Mouse (Mus musculus): ENCODE results near the gene Ccr7.
A peak's percentile ranks its signal among the peaks of the same experiment; 100 is the strongest.

The Ccr7 gene

DNA sequence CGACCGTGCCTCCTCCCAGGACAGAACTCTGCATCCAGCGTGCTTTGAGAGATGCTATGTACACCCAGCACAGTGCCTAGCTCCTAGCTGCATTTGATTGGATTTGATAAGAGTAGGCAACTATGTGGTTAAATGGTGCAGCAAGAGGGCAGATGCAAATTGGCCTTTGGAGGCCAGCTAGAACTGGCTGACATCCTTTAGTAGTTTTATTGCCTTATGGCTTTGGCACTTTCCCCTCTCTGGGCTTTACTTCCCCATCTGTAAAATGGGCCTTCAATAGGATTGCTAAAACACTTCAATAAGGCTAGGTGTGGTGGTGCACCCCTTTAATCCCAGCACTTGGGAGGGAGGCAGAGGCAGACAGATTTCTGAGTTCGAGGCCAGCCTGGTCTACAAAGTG, 17.9 kb downstream of the Ccr7 start:
- no peak for DNase-seq

DNA sequence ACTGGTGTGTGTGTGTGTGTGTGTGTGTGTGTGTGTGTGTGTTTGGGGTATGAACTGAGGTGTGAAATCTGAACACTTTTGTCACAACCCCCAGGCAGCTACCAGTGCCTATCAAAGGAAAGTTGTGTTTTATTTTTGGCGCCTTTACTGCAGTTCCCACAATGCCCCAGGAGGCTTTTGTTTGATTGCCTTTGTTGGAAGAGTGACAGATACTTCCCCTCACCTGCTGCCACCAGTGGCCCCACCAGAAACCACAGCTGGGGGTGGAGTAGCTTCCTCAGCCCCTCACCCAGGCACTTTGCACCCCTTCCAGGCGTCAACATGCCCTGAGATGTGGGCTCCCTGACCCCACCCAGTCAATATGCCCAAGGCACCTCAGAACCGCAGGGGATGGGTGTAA, 18.5 kb downstream of the Ccr7 start:
- no peak for DNase-seq

DNA sequence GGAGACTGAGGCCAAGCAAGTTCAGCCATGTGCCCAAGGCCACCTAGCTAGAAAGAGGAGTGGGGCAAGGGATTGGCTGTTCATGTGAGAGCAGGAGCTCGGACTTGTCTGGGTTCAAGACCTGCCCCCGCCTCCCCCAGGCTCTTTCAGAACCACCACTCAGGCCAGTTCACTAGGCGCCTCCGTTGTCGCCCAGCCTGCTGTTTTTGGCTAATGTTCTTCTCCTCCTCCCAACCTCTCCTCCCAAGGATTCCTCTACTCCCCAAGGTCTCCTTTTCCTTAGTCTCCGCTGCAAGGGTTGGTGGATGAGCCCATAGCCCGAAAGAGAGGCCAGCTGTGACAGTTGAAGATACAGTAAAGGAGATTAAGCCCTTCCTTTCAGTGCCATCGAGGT, 19.8 kb downstream of the Ccr7 start:
- DNase-seq, result no peak

DNA sequence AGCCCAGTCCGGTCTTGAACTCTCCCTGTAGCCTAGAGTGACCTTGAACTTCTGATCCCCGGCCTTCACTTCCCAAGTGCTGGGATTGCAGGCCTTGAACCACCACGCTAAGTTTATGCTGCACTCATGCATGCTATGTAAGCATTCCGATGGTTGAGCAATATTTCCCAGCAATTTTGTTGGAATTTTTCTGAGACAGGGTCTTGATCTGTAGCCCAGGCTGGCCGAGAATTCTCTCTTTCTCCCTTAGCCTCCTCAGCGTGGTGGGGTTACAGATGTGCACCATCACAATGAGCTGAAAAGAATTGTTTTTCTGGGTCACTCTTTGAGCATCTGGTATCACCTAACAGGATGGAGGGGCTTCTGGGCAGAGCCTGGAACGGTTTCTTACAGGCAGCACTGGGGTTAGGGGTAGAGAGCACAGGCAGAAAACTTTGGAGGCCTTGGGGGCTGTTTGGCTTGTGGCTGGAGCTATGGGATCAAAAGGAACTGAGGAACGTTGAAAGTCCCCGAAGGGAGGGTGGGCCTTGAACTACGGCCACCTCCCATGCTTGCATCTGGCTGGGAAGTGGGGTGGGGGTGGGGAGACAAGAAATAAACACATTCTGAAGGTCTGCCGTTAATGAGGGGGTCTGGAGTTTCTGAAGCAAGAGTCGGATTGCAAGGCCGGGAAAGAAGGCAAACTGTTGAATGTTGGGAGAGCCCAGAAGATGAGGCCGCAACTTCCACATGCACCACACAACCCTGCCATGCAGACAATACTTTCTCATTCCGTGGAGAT, 20.4 kb downstream of the Ccr7 start:
- DNase-seq, result no peak

DNA sequence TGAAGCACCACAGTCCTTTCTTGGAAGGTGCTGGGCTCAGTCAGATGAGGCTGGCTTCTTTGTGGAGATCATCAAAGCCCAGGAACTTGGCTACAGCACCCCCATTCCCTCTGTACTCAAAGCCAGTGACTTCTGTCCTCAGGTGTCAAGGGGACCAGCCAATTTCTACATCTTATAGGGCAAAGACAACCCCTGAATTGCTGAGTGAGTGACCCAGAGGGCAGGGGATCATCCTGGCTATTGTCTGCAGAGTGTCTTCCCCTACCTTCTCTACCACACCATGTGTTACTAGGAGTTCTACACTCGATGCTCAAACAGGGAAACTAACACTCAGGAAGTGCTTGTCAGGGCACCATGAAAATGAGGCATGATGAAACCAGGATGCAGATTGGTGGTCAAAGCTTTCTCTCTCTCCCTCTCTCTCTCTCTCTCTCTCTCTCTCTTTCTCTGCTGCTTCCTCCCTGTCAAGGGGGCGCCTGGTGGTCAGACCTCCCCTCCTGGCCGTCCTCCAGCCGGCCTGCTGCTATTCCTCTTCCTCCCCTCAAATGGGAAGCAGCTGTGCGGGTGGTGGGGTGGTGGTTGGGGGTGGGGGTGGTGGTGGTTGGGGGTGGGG, 21.5 kb downstream of the Ccr7 start:
- no peak for DNase-seq

DNA sequence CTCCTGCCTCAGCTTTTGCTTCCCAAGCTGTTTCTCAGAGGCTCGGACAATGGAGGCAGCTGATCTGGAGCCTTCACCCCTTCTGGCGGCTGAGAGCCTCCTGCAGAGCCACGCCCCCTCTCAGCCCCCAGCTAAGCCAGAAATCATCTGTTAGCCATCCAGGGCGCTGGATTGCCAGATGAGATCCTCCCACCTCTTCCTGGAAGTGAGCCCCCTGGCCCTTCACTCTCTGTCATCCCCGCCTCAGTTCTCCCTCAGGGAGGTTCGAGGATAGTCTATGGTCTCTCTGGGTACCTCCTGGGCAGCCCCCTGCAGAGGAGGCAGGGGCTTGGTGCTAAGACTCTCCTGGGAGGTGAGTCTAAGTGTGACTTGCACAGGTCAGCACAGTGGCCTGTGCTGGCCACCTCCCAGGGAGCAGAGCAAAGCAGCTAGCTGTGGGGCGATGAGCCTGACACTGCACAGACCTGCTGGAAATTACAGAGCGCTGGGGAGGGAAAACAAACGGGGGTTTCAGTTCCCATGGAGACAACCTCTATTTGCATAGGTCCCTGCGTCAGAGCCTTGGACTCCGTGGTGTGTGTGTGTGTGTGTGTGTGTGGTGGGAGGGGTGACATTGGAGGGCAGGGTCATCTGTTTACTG, 22.7 kb downstream of the Ccr7 start:
- no peak for DNase-seq

DNA sequence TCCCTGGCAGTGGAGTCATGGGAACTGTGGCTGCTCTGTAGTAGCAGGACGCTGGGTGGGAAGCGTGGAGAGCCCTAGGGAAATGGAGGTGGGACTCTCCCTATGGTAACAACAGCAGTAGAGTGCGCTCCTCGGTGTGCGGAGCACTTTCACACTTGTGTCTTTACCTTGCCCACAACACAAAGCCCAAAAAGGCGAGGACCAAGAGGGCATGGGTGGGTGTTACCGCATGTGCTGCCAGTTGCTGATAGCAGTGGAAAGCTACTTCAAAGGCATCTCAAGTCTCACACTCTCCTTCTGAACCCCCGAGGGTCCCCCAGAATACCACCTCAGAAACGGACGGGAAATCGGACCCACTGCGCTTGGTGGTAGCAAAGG, 23.4 kb downstream of the Ccr7 start:
- no peak for DNase-seq

DNA sequence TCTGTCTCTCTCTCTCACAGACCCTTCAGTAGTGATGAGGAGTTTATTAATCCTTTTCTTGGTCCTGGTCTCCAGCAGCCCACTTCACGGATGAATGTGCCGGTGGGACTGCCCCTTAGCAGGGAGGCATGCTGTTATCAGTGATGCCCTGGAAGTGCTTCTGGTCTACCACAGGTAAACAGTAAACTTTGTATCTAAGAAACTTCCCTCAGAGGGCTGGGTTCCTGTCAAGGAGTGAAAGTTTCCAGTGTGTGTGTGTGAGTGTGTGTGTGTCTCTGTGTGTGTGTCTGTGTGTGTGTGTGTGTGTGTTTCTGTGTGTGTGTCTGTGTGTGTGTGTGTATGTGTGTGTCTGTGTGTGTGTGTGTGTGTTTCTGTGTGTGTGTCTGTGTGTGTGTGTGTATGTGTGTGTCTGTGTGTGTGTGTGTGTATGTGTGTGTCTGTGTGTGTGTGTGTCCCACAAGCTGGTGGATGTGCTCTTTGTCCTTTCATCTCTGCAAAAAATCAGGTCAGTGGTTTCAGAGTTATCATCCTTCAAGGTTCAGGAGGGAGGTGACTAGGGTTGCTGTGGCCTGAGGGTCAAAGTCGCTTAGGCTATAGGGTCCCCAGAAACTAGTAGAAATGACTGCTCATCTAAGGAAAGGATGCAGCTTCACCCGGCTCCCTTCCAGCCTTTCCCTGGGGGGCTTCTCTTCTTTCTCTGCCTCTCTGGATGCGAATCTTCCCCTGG, 24.0 kb downstream of the Ccr7 start:
- no peak for DNase-seq

DNA sequence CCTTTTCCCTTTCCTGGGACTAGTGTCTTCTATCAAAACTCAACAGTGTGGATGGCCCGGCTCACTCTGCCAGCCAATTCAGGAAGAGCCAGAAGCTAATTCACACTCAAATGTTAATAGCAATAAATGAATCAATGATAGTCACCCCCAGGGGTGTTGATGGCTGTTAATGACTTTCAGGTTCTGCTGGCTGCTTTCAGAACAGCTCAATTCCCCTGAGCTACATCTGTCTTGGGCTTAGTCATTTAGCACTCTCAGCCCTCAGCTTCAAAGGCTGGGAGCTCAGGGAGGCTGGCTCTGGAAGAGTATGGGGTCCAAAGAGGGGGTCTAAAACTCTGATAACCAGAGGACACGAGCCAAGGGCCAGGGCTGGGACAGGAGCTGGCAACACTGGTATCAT, 25.6 kb downstream of the Ccr7 start:
- no peak for DNase-seq

DNA sequence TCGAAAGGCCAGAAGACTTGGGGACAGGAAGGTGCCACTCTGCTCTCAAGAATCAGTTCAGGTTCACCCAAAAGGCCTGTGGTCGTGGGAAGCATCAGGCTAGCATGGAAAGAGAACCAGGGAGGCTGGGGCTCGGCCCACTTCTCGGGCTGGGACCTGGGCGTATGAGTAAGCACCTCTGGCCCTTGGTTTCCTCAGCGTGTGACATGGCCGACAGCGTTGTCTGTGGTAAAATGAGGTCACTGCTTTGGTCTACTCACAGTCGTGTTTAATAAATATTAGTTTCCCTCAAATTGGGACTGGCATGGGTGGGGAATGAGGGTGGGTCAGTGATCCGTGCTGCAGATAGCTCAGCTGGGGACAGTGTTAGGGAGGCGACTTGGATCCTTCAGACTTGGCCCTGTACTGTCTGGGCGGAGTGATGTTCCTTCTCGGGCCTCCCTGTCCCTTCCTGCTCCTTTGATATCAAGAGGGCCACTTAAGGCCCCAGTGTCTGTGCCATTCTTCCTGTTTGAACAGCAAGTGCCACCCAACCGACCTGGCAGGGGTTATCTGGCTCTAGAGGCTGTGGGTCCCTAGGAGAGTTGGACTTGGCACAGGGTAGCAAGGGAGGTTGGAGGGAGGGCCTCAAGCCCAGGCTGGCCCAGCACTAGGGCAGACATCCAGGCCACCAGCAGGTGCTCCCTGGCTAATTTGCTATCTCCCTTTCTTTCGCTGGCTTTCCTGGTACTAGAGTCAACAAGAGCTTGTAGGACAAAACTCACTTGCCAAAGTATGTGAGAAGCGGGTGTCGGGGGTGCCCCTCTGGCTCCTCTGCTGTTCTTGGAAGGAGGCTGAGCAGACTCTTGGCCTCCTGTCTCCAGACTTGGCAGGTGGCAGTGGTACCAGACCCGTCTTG, 26.8 kb downstream of the Ccr7 start:
- peak; percentile 10 for DNase-seq

DNA sequence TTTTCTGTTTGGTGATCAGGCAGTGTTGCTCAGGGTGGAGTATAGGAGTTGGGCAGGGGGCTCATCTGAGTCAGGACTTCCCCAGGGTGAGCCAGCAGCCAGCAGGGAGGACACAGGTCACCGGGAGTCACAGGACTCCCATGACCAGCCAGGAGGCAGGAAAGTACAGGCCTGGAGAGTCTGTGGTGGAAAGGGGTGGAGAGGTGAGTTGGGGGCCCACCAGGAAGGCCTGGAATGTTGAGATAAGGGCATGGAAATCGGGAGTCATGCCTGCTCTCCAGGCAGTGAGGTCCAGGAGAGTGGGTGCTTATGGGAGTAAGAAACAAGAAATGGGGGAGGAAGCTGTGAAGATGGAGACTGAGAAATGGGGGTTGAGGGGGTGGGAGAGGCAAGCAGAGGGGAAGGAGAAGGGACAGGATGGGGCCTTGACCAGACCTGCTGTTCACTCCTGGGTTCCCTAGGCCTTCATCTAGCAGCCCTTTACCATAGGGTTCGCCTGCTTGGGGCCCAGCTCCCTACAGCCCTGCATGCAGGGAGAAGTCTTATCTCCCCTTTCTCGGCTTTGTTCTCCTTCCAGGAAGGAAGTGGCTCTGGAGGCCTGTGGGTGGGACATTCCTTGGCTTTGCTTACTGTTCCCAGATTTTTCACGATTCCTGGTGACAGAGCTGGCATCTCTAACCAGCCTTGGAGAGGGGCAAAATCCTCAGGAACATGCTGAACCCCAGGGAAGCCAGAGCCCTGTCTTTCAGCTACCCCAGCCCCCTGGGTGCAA, 28.2 kb downstream of the Ccr7 start:
- no peak for DNase-seq

DNA sequence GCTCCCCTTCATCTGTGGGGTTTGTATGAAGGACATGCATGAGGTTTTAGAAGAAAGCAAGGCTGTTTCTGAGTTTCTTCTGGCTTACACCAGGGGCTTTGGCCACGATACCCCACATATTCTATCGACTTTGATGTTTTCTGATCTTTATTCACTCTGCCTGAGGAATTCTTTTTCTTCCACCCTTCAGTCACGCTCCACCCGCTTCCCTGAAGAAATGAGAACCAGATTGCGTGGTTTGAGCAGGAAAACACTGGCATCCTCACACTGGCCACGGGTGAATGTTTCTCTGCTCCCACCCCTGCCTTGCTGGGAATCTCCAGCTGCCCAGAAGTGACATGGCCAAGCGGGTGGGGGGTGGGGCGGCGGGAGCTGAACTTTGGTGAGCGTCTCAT, 30.2 kb downstream of the Ccr7 start:
- no peak for DNase-seq

DNA sequence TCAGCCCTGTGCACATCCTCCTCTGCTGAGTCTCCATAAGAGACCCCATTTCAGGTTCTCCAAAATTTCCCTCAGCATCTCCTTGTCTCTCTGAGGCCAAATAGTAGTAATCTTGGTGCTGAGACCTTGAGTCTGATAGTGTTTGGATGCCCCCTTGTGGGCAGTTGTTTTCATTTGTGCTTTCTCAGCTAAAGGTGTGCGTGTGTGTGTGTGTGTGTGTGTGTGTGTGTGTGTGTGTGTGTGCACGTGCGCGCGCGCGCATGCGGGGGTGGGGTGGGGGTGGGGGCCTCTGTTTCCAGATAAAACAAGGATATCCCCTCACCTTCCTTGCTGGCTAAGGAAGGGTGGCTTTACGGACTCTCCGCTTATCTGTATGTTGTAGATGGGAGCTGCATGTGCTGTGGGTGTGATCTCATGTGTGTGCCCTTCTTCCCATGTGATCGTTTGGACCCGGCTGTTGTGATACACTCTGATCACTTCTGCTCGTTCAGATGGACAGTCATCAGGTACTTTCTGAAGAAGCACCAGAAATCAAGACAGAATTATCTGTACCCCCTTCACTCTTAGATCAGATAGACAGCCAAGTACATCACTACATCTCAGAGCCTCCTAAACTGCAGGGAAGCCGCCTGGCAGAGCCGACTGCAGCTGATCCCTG, 30.8 kb downstream of the Ccr7 start:
- DNase-seq, result no peak

DNA sequence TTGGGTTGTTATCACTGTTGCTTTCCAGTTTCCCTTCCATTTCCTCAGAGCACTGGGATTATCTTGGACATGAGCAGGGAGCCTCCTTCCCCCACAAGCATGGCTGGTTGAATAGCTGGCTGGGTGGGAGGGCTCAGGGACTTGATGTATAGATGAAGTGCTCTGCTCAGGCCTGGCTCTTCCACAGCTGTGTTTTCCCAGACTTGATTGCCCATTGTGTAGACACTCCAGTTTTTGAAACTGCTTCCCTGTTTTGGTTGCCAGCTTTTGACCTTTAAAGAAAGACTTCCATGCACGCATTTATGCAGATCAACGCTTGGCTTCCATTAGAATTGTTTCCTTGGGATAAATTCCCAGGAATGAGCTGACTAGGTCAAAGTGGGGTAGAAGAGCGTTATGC, 32.2 kb downstream of the Ccr7 start:
- DNase-seq, result no peak

DNA sequence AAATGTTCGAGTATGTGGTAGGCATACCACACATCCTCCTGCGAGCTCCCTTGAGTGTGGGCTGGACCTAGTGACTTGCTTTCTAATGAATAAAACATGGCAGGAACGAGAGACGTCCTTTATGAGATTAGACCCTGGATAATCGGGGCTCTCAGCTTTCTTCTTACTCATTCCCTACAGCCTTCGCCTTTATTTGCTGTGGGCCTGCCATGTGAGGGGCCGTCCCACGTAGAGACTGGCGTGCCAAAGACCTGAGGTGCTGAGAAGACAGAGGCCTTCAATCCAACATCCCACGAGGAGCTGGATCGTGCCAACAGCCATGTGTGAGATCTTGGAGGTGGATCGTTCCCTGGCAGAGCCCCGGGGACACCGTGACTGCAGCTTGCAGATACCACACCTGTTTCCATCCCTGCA, 33.7 kb downstream of the Ccr7 start:
- no peak for DNase-seq

DNA sequence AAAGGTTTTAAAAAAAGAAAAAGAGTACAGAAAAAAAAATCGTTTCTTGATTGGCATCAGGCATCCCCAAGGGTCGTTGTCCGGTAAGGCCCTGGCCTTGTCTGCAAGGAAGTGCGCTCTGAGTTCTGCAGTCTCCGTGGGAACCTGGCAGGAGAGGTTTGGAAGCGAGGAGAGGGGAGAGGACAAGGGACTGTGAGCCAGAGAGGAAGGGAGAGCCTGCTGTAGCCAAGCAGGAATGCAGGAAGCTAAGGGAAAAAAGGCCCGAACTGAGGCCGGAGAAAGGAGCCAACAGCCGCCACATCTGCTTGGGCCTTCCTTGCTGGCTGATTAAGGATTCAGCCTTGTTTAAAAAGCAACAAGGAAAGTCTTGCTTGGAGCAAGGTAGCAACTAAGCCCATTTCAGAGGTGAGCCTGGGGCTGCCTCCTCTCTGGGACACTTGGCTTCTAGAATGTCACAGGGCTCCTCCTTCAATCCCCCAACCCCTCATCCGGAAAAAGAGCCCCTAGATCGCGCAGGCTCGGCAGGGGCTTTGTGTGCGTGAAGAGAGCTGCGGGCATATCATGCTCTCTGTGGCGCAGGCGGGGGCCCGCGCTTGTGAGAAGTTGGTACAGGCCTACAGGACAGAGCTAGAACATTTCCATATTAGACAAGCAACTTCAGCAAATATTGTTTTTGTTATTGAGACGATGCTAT, 34.2 kb downstream of the Ccr7 start:
- peak; percentile 5 for DNase-seq

DNA sequence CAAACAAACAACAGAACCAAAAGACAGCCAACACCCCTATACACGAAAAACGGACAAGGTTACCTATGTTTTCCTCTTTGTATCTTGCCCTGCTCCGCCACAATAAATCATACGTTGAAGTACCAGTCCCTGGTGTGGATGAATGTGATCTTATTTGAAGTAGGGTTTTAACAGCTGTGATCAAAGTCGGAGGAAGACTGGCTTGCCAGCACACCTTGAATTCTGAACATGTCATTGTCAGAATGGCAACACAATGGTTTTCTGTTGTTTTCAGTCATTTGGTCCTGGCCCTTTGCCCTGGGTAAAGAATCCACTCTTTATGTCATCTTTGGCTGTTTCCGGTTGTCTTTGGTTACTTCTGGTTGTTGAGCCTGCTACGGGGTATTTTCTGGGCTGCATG, 35.9 kb downstream of the Ccr7 start:
- no peak for DNase-seq

DNA sequence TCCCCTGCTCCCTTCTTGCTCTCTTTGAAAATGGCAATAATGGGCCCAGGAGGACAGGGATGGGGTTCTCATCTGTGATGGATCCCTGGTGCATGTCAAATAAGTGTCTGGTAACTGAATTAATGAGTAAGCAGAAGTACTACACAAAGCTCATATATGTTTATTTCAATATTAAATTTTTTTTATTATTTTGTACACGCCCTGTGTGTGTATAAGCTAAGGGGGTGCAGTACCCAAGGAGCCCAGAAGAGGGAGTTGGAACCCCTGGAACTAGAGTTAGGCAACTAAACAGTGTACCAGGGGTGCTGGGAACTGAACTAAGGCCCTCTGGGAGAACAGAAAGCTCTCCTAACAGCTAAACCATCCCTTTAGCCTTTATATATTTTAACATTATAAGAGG, 36.5 kb downstream of the Ccr7 start:
- DNase-seq, result no peak

DNA sequence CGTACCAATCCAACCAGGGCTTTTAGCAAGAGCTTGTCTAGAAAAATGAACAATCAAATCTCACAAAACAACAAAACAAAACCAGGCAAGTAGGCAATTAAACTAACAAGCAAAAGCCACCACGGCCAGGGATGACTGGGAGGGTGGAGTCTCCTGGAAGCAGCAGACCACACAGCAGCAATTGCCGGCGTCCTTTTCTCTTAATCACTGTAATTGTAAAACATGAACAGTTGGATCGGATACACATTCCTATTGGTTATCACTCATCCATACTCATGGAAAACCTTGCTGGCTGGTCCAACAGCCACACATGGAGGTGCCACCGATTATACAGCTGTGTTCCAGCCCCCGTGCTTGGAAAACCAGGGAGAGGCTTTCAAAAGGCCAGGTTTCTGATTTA, 37.0 kb downstream of the Ccr7 start:
- DNase-seq, result no peak

DNA sequence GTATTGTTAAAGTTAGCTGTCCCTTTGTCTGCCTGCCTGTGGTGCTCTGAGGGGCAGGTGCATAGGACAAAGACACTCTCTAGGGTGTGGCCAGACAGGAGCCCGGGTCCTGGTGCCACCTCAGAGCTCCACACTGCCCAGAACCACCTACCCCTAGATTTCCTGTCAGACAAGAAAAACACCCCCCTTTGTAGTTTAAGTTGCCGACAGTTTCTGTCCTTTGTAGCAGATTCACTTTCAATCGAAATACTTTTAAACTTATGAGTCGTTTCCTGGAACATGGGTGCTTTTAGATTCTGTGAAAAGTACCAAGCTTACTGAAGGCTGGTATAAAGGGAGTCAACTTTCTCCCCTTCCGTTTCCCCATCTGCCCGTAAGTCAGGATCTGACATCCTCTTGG, 38.9 kb downstream of the Ccr7 start:
- DNase-seq, result no peak

DNA sequence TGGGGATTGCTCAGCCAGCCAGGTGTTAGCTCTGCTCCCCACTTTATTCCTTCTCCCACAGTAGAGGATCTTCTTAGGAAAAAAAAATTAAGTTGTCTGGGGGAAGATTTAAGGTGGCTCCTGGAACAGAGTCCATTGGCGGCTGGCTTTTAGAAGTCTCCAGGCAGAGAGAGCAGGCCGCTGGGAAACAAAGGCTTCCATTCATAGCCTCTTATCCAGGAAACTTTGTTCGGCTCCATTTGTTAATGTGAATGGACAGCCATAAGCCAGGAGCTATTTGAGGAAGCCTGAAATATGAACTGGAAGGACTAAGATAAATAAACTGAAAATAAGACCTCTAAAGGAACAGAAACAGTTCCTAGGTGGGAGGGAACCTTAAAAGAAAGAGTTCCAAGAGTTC, 41.8 kb downstream of the Ccr7 start:
- DNase-seq, result no peak
